Mouse (Mus musculus): ENCODE measurements at regions not wholly inside any gene's neighbourhood (a gene's known extent, or its start where the extent isn't known, plus 50 kb on each side); places are given as distances from the start of the nearest gene placed in this dataset.

DNA sequence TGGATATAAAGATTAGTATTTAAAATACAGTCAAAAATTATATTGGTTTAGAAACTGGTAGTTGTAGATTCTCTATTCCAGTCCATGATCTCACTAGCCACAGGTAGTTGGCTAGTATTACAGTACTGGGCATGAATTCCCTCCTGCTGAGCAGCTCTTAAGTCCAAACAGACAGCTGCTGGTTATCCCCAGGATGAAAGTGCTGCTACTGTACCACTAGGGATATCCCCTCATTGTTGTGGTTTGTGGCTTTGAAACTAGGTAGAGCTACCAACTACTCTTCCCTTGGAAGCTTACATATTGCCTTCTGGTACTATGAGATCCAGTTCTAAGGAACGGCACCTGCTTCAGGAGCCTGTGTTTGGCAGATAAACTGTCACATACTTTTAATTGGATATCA lies 97.9 kb upstream of the Pter start:
- H3K4me1 ChIP-seq (ENCODE audit: control insufficient read depth, insufficient read depth, low read length) = no peaks in the 10 kb centered on the region
- 91% methylated on average over 1 of the region's 1 CpGs for WGBS
- no peaks in the 10 kb centered on the region for H3K27me3 ChIP-seq (ENCODE audit: control insufficient read depth, insufficient read depth, low read length)
- H3K79me2 ChIP-seq (ENCODE audit: control insufficient read depth, insufficient read depth, low read length) = no peaks in the 10 kb centered on the region
- H3K36me3 ChIP-seq (ENCODE audit: control insufficient read depth, insufficient read depth, low read length) = no peaks in the 10 kb centered on the region
- TF ChIP-seq CTCF (IDR thresholded peaks at IDR 0.05; ENCODE audit: low read depth, low read length) (no peak), POLR2A (IDR thresholded peaks at IDR 0.05; ENCODE audit: extremely low read depth, insufficient read depth, low read length) (no peak)
- DNase-seq (ENCODE audit: extremely low read depth, low read depth, low spot score) = no peak
- no peak overlapping the region for H3K27ac ChIP-seq (replicated peaks; ENCODE audit: insufficient read depth, low read depth, low read length)
- H3K9ac ChIP-seq (ENCODE audit: low read depth, low read length) = no peak overlapping the region
- no peak overlapping the region for H3K4me3 ChIP-seq (ENCODE audit: insufficient read depth, low read depth, low read length)

DNA sequence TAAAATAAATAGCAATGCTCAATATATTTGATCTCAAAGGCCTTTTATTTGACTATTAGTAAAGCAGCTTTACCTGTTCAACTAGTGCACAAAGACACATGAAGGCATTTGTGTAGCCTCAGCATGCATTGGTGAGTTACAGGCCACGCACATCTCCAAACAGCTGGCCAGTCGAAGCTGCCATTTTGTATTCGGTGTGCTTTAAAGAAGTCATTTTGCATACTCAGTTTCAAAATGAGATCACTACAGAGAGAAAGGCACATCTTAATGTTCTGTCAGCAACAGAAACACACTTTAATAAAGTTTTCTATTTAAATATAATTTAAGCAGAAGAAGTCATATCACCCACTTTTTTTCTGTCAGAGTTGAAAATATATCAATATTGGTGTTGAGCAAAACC lies 90.3 kb upstream of the Pter start:
- H3K27ac ChIP-seq (replicated peaks; ENCODE audit: insufficient read depth, low read depth, low read length) = no peak overlapping the region
- no peaks in the 10 kb centered on the region for H3K4me1 ChIP-seq (ENCODE audit: control insufficient read depth, insufficient read depth, low read length)
- DNase-seq (ENCODE audit: extremely low read depth, low read depth, low spot score) = no peak
- WGBS = 96% methylated on average over 3 of the region's 3 CpGs
- H3K27me3 ChIP-seq (ENCODE audit: control insufficient read depth, insufficient read depth, low read length) = no peaks in the 10 kb centered on the region
- no peaks in the 10 kb centered on the region for H3K79me2 ChIP-seq (ENCODE audit: control insufficient read depth, insufficient read depth, low read length)
- no peaks in the 10 kb centered on the region for H3K36me3 ChIP-seq (ENCODE audit: control insufficient read depth, insufficient read depth, low read length)
- H3K9ac ChIP-seq (ENCODE audit: low read depth, low read length) = no peak overlapping the region
- TF ChIP-seq POLR2A (IDR thresholded peaks at IDR 0.05; ENCODE audit: extremely low read depth, insufficient read depth, low read length) (no peak), CTCF (IDR thresholded peaks at IDR 0.05; ENCODE audit: low read depth, low read length) (no peak)
- no peak overlapping the region for H3K4me3 ChIP-seq (ENCODE audit: insufficient read depth, low read depth, low read length)

DNA sequence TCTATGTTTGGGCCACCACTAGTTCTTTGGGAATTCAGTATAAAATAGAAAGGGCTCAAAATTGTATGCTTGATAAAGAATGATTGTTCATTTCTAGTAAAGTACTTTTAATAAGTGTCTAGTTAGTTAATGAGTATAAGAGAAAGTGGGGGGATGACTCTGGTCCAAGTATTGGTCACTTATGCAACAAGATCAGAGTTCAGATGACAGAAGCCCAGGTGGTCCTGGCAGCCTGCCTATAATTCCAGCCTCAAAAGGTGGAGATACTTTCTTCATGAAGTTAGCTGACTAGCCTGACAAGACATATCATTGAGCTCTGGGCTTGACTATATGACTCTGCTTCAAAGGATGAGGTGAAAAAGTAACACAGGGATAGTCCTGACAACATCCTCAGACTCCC lies 57.3 kb upstream of the Pter start:
- peak; percentile 93 for DNase-seq (ENCODE audit: extremely low read depth, low read depth, low spot score)
- H3K4me3 ChIP-seq (ENCODE audit: insufficient read depth, low read depth, low read length) = no peak overlapping the region
- peaks cover 11% of the 10 kb centered on the region; the same call in 1 of the 2 replicates for H3K4me1 ChIP-seq (ENCODE audit: control insufficient read depth, insufficient read depth, low read length)
- TF ChIP-seq POLR2A (IDR thresholded peaks at IDR 0.05; ENCODE audit: extremely low read depth, insufficient read depth, low read length) (no peak), CTCF (IDR thresholded peaks at IDR 0.05; ENCODE audit: low read depth, low read length) (no peak)
- no peak overlapping the region for H3K9ac ChIP-seq (ENCODE audit: low read depth, low read length)
- H3K27ac ChIP-seq (replicated peaks; ENCODE audit: insufficient read depth, low read depth, low read length) = peak overlapping the region; percentile 81
- H3K79me2 ChIP-seq (ENCODE audit: control insufficient read depth, insufficient read depth, low read length) = no peaks in the 10 kb centered on the region
- no peaks in the 10 kb centered on the region for H3K27me3 ChIP-seq (ENCODE audit: control insufficient read depth, insufficient read depth, low read length)
- no peaks in the 10 kb centered on the region for H3K36me3 ChIP-seq (ENCODE audit: control insufficient read depth, insufficient read depth, low read length)

DNA sequence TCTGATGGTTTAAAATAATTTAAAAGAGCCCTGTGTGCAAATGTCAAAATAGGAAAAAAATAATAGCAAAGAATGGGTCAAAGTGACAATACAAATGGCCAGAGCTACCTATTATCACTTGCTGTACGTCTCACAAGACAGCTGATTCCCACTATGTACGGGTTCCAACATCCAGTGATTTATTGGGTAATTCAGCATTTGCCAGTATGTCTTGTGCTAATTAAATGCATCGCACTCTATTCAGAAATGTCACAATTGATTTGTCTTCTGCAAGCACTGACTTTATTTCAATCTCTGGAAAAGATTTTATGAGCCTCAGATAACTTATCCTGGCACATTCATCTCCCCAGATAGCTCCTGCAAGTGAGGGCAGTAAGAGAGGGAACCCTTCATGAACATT lies 55.1 kb upstream of the Pter start:
- 95% methylated on average over 3 of the region's 3 CpGs for WGBS
- no peak for DNase-seq (ENCODE audit: extremely low read depth, low read depth, low spot score)
- Histone ChIP-seq H3K36me3 (ENCODE audit: control insufficient read depth, insufficient read depth, low read length) (no peaks in the 10 kb centered on the region), H3K79me2 (ENCODE audit: control insufficient read depth, insufficient read depth, low read length) (no peaks in the 10 kb centered on the region), H3K9ac (ENCODE audit: low read depth, low read length) (no peak overlapping the region), H3K4me3 (ENCODE audit: insufficient read depth, low read depth, low read length) (no peak overlapping the region), H3K27ac (replicated peaks; ENCODE audit: insufficient read depth, low read depth, low read length) (no peak overlapping the region), H3K27me3 (ENCODE audit: control insufficient read depth, insufficient read depth, low read length) (no peaks in the 10 kb centered on the region), H3K4me1 (ENCODE audit: control insufficient read depth, insufficient read depth, low read length) (peaks cover 11% of the 10 kb centered on the region; the same call in 1 of the 2 replicates)
- TF ChIP-seq CTCF (IDR thresholded peaks at IDR 0.05; ENCODE audit: low read depth, low read length) = no peak
